Mouse (Mus musculus): ENCODE measurements around the gene Pts. TPM values are rescaled to one million over a fixed set of nuclear protein-coding genes. Genes with fewer than 3 reads are reported as not detected.

Pts gene
- total and polyA plus RNA-seq, 3 experiments = 35.4 to 89.4 (median 37.9) TPM

DNA sequence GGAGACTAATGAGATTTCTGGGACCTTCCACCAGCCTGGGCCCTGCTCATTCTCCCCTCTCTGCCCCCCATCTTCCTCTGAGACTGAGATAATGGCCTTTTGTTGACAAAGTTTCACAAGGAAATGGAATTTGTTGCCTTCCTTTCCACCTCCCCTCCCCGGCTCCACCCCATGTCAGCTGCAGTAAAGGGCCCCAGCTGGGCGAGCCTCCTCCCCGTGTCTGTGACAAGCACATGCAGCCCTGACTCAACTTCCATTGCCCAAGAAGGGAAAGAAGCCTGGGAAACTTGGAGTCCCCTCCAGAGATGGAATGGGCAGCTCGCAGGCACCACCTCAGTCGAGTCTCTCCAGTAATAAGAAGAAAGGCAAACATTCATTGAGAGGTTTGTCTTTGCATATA, 49.7 kb downstream of the Pts start:
- dilution Hi-C loops (cut with MboI; ENCODE audit: extremely low pct_ligation_motif_present, extremely low pct_unique_long_range_greater_than_20kb, low sequenced_read_pairs) (no loop called here), in situ Hi-C loops (cut with MboI; ENCODE audit: low pct_ligation_motif_present, low pct_unique_long_range_greater_than_20kb, low sequenced_read_pairs) (no loop called here)
- H3K4me3 ChIP-seq (replicated peaks in 1 of 3; ENCODE audit: low read depth in 2 of 3, low read length in 2 of 3, poor library complexity in 1 of 3) = no peak overlapping the region
- TF ChIP-seq SIN3A (IDR thresholded peaks at IDR 0.05; ENCODE audit: low read length) = 0 out of 2 replicates have a peak, but pooled peaks have one; percentile 36
- TF ChIP-seq ETS1 (conservative IDR thresholded peaks at IDR 0.05; ENCODE audit: low read depth, low read length) = peak; percentile 16; the same call in 1 of the 2 replicates
- no peak for TF ChIP-seq BHLHE40 (IDR thresholded peaks at IDR 0.05; ENCODE audit: low read depth, low read length)
- H3K4me2 ChIP-seq (ENCODE audit: insufficient read depth, low read depth, poor library complexity, severe bottlenecking) = no peak overlapping the region
- no peak overlapping the region for H3K9ac ChIP-seq (ENCODE audit: insufficient read depth, low read depth)
- no peaks in the 10 kb centered on the region for H3K9me3 ChIP-seq (replicated peaks; ENCODE audit: low read length)
- no peaks in the 10 kb centered on the region for H3K27me3 ChIP-seq (replicated peaks)
- no peak for DNase-seq (ENCODE audit: extremely low read depth)
- H3K79me2 ChIP-seq (replicated peaks; ENCODE audit: control insufficient read depth, extremely low read depth, insufficient read depth, poor library complexity, severe bottlenecking) = no peaks in the 10 kb centered on the region
- peaks cover 10 to 47% of the 10 kb centered on the region in 2 experiments for H3K4me1 ChIP-seq (ENCODE audit: control insufficient read depth in 1 of 2, insufficient read depth in 2 of 2)
- no peaks in the 10 kb centered on the region for H3K36me3 ChIP-seq (replicated peaks in 1 of 2; ENCODE audit: control insufficient read depth in 1 of 2, insufficient read depth in 1 of 2, low read length in 1 of 2)
- no peak overlapping the region for H3K27ac ChIP-seq (ENCODE audit: insufficient read depth, low read depth)

- H3K4me1 ChIP-seq (ENCODE audit: control insufficient read depth in 1 of 2, insufficient read depth in 2 of 2) = peaks cover 13 to 62% of the 10 kb centered on the region in 2 experiments
- dilution Hi-C loops (cut with MboI; ENCODE audit: extremely low pct_ligation_motif_present, extremely low pct_unique_long_range_greater_than_20kb, low sequenced_read_pairs) (no loop called here), in situ Hi-C loops (cut with MboI; ENCODE audit: low pct_ligation_motif_present, low pct_unique_long_range_greater_than_20kb, low sequenced_read_pairs) (no loop called here)
- no peaks in the 10 kb centered on the region for H3K27me3 ChIP-seq (replicated peaks)
- H3K4me3 ChIP-seq (replicated peaks in 1 of 3; ENCODE audit: low read depth in 2 of 3, low read length in 2 of 3, poor library complexity in 1 of 3) = no peak overlapping the region
- H3K79me2 ChIP-seq (replicated peaks; ENCODE audit: control insufficient read depth, extremely low read depth, insufficient read depth, poor library complexity, severe bottlenecking) = no peaks in the 10 kb centered on the region
- no peak overlapping the region for H3K27ac ChIP-seq (ENCODE audit: insufficient read depth, low read depth)
- no peaks in the 10 kb centered on the region for H3K36me3 ChIP-seq (replicated peaks in 1 of 2; ENCODE audit: control insufficient read depth in 1 of 2, insufficient read depth in 1 of 2, low read length in 1 of 2)
- no peak for TF ChIP-seq ZKSCAN1 (IDR thresholded peaks at IDR 0.05; ENCODE audit: borderline replicate concordance, low read depth, low read length)
- H3K4me2 ChIP-seq (ENCODE audit: insufficient read depth, low read depth, poor library complexity, severe bottlenecking) = no peak overlapping the region
- no peak overlapping the region for H3K9ac ChIP-seq (ENCODE audit: insufficient read depth, low read depth)
- no peak for DNase-seq (ENCODE audit: extremely low read depth)
- no peaks in the 10 kb centered on the region for H3K9me3 ChIP-seq (replicated peaks; ENCODE audit: low read length)
These were observed 51.3 kb downstream of the Pts start for GRCm38 (mm10) chr9:50477270-50477669.

GRCm38 (mm10) chr9:50476651-50477050, 51.9 kb downstream of the Pts start:
- H3K27ac ChIP-seq (ENCODE audit: insufficient read depth, low read depth) = no peak overlapping the region
- H3K4me3 ChIP-seq (replicated peaks in 1 of 3; ENCODE audit: low read depth in 2 of 3, low read length in 2 of 3, poor library complexity in 1 of 3) = no peak overlapping the region
- no peak overlapping the region for H3K9ac ChIP-seq (ENCODE audit: insufficient read depth, low read depth)
- TF ChIP-seq ETS1 (conservative IDR thresholded peaks at IDR 0.05; ENCODE audit: low read depth, low read length) (peak; percentile 50; the same call in 1 of the 2 replicates), USF2 (conservative IDR thresholded peaks at IDR 0.05; ENCODE audit: low read depth, low read length) (no peak), MAX (IDR thresholded peaks at IDR 0.05; ENCODE audit: low read length) (no peak), NELFE (IDR thresholded peaks at IDR 0.05; ENCODE audit: low read depth, low read length) (no peak), HCFC1 (IDR thresholded peaks at IDR 0.05; ENCODE audit: low read depth, low read length) (no peak)
- 0 out of 2 replicates have a peak overlapping the region, but pooled peaks have one; percentile 7 for H3K4me2 ChIP-seq (ENCODE audit: insufficient read depth, low read depth, poor library complexity, severe bottlenecking)
- H3K9me3 ChIP-seq (replicated peaks; ENCODE audit: low read length) = no peaks in the 10 kb centered on the region
- H3K36me3 ChIP-seq (replicated peaks in 1 of 2; ENCODE audit: control insufficient read depth in 1 of 2, insufficient read depth in 1 of 2, low read length in 1 of 2) = no peaks in the 10 kb centered on the region
- no peaks in the 10 kb centered on the region for H3K27me3 ChIP-seq (replicated peaks)
- no peaks in the 10 kb centered on the region for H3K79me2 ChIP-seq (replicated peaks; ENCODE audit: control insufficient read depth, extremely low read depth, insufficient read depth, poor library complexity, severe bottlenecking)
- peaks cover 13 to 62% of the 10 kb centered on the region in 2 experiments for H3K4me1 ChIP-seq (ENCODE audit: control insufficient read depth in 1 of 2, insufficient read depth in 2 of 2)
- peak; percentile 49 for DNase-seq (ENCODE audit: extremely low read depth)
- in situ Hi-C loops (cut with MboI; ENCODE audit: low pct_ligation_motif_present, low pct_unique_long_range_greater_than_20kb, low sequenced_read_pairs) (no loop called here), dilution Hi-C loops (cut with MboI; ENCODE audit: extremely low pct_ligation_motif_present, extremely low pct_unique_long_range_greater_than_20kb, low sequenced_read_pairs) (no loop called here)

Data from CH12.LX (cell line).